Mouse (Mus musculus): ENCODE measurements around the gene Ehbp1. TPM values are rescaled to one million over a fixed set of nuclear protein-coding genes. Genes with fewer than 3 reads are reported as not detected.

Gene Ehbp1
- polyA plus RNA-seq, 1 experiment from 2014 or later: 30.4 TPM

DNA sequence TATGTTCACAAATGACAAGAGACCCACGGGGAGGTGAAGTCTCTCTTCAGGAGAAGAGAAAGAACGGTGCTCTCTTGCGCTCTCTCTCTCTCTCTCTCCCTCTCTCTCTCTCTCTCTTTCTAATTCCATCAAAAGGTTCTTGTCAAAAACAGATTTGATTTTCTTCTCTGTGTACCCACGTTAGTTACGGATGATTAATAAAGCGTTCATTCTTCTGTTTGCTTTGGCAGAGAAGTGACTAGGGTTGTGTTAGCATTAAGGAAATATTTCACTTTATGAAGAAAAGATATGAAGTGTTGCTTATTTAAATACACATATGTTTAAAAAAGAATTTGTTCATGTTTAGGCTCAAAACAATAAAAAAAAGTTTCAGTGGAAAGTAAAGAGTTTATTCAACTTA lies 143.7 kb downstream of the Ehbp1 start:
- H3K27ac ChIP-seq (replicated peaks; ENCODE audit: low read depth, low read length): no peak overlapping the region
- ATAC-seq (ENCODE audit: low FRiP score, low TSS enrichment): no peak
- no peak overlapping the region for H3K4me3 ChIP-seq (replicated peaks; ENCODE audit: low read depth, low read length)
- H3K4me1 ChIP-seq (ENCODE audit: control insufficient read depth, insufficient read depth, low read length): 0 out of 2 replicates have a peak, but pooled peaks cover 7% of the 10 kb centered on the region
- no peak overlapping the region for H3K9ac ChIP-seq (replicated peaks; ENCODE audit: low read length)
- DNase-seq: no peak
- H3K27me3 ChIP-seq (ENCODE audit: control insufficient read depth, insufficient read depth, low read length): no peaks in the 10 kb centered on the region
- H3K9me3 ChIP-seq (ENCODE audit: control insufficient read depth, low read length): no peaks in the 10 kb centered on the region
- 10% methylated on average over 6 of the region's 6 CpGs for WGBS
- no peaks in the 10 kb centered on the region for H3K36me3 ChIP-seq (ENCODE audit: control insufficient read depth, insufficient read depth, low read length)
- H3K4me2 ChIP-seq (ENCODE audit: low read length): no peak overlapping the region

- no peaks in the 10 kb centered on the region for H3K9me3 ChIP-seq (ENCODE audit: control insufficient read depth, low read length)
- 0 out of 2 replicates have a peak, but pooled peaks cover 7% of the 10 kb centered on the region for H3K4me1 ChIP-seq (ENCODE audit: control insufficient read depth, insufficient read depth, low read length)
- no peak overlapping the region for H3K9ac ChIP-seq (replicated peaks; ENCODE audit: low read length)
- ATAC-seq (ENCODE audit: low FRiP score, low TSS enrichment) (no peak), DNase-seq (no peak)
- no peak overlapping the region for H3K4me2 ChIP-seq (ENCODE audit: low read length)
- no peaks in the 10 kb centered on the region for H3K27me3 ChIP-seq (ENCODE audit: control insufficient read depth, insufficient read depth, low read length)
- H3K4me3 ChIP-seq (replicated peaks; ENCODE audit: low read depth, low read length): no peak overlapping the region
- WGBS: 59% methylated on average over 6 of the region's 6 CpGs
- no peak overlapping the region for H3K27ac ChIP-seq (replicated peaks; ENCODE audit: low read depth, low read length)
- no peaks in the 10 kb centered on the region for H3K36me3 ChIP-seq (ENCODE audit: control insufficient read depth, insufficient read depth, low read length)
Measured at GRCm38 (mm10) chr11:22197935-22198334, 144.2 kb downstream of the Ehbp1 start.

DNA sequence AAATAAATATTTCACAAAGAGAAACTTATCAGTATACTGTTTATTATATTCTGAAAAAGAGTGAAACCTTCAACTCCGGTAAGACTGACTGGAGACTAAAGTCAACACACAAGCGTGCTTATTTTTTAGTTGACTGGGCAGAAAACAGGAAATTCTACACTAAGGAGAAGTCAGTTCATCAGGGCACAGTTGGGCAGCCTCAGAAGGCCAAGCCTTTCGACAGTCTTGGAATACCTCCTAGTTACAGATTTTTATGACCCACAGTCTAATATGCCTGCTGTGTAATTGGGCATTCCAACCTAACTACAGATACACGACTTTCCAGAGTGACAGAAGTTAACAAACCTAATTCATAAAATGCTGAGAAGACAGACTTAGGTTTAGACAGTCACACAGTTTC lies 145.3 kb downstream of the Ehbp1 start:
- WGBS: 87% methylated on average over 4 of the region's 4 CpGs
- H3K9me3 ChIP-seq (ENCODE audit: control insufficient read depth, low read length): no peaks in the 10 kb centered on the region
- H3K4me1 ChIP-seq (ENCODE audit: control insufficient read depth, insufficient read depth, low read length): 0 out of 2 replicates have a peak, but pooled peaks cover 7% of the 10 kb centered on the region
- no peak overlapping the region for H3K4me3 ChIP-seq (replicated peaks; ENCODE audit: low read depth, low read length)
- no peak overlapping the region for H3K27ac ChIP-seq (replicated peaks; ENCODE audit: low read depth, low read length)
- no peaks in the 10 kb centered on the region for H3K27me3 ChIP-seq (ENCODE audit: control insufficient read depth, insufficient read depth, low read length)
- no peaks in the 10 kb centered on the region for H3K36me3 ChIP-seq (ENCODE audit: control insufficient read depth, insufficient read depth, low read length)
- ATAC-seq (ENCODE audit: low FRiP score, low TSS enrichment): no peak
- no peak overlapping the region for H3K4me2 ChIP-seq (ENCODE audit: low read length)
- no peak for DNase-seq
- no peak overlapping the region for H3K9ac ChIP-seq (replicated peaks; ENCODE audit: low read length)

DNA sequence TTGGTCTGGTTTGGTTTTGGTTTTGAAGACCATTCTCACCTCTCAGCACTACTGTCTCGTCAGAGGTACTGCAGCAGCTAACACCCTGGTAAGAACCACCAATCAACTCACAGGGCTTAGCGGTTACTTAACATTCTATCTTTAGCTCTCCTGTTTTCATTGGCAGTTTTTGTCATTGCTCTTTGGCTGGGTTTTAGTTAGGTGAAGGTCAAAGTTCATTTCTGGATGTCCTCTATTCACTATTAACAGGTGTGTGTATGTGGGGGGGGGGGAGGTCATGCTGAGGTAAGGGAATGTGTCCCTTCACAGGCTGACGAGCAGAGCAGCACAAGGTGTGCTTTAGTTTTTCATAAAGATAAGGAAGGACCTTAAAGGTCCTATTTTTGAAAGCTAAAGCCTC lies 147.5 kb downstream of the Ehbp1 start:
- Histone ChIP-seq H3K4me2 (ENCODE audit: low read length) (no peak overlapping the region), H3K9me3 (ENCODE audit: control insufficient read depth, low read length) (no peaks in the 10 kb centered on the region), H3K9ac (replicated peaks; ENCODE audit: low read length) (no peak overlapping the region), H3K36me3 (ENCODE audit: control insufficient read depth, insufficient read depth, low read length) (no peaks in the 10 kb centered on the region), H3K4me1 (ENCODE audit: control insufficient read depth, insufficient read depth, low read length) (0 out of 2 replicates have a peak, but pooled peaks cover 7% of the 10 kb centered on the region), H3K27ac (replicated peaks; ENCODE audit: low read depth, low read length) (no peak overlapping the region), H3K27me3 (ENCODE audit: control insufficient read depth, insufficient read depth, low read length) (no peaks in the 10 kb centered on the region), H3K4me3 (replicated peaks; ENCODE audit: low read depth, low read length) (no peak overlapping the region)
- ATAC-seq (ENCODE audit: low FRiP score, low TSS enrichment): no peak
- 80% methylated on average over 3 of the region's 3 CpGs for WGBS
- DNase-seq: no peak

- H3K36me3 ChIP-seq (ENCODE audit: control insufficient read depth, insufficient read depth, low read length): no peaks in the 10 kb centered on the region
- ATAC-seq (ENCODE audit: low FRiP score, low TSS enrichment) (no peak), DNase-seq (no peak)
- no peaks in the 10 kb centered on the region for H3K4me1 ChIP-seq (ENCODE audit: control insufficient read depth, insufficient read depth, low read length)
- H3K4me2 ChIP-seq (ENCODE audit: low read length): no peak overlapping the region
- H3K27me3 ChIP-seq (ENCODE audit: control insufficient read depth, insufficient read depth, low read length): no peaks in the 10 kb centered on the region
- no peak overlapping the region for H3K9ac ChIP-seq (replicated peaks; ENCODE audit: low read length)
- no peaks in the 10 kb centered on the region for H3K9me3 ChIP-seq (ENCODE audit: control insufficient read depth, low read length)
- no peak overlapping the region for H3K27ac ChIP-seq (replicated peaks; ENCODE audit: low read depth, low read length)
- 83% methylated on average over 3 of the region's 3 CpGs for WGBS
- no peak overlapping the region for H3K4me3 ChIP-seq (replicated peaks; ENCODE audit: low read depth, low read length)
Measured at GRCm38 (mm10) chr11:22190576-22190975, 151.5 kb downstream of the Ehbp1 start.

- H3K36me3 ChIP-seq (ENCODE audit: control insufficient read depth, insufficient read depth, low read length): no peaks in the 10 kb centered on the region
- H3K4me3 ChIP-seq (replicated peaks; ENCODE audit: low read depth, low read length): no peak overlapping the region
Measured at GRCm38 (mm10) chr11:22189970-22190369, 152.1 kb downstream of the Ehbp1 start.

DNA sequence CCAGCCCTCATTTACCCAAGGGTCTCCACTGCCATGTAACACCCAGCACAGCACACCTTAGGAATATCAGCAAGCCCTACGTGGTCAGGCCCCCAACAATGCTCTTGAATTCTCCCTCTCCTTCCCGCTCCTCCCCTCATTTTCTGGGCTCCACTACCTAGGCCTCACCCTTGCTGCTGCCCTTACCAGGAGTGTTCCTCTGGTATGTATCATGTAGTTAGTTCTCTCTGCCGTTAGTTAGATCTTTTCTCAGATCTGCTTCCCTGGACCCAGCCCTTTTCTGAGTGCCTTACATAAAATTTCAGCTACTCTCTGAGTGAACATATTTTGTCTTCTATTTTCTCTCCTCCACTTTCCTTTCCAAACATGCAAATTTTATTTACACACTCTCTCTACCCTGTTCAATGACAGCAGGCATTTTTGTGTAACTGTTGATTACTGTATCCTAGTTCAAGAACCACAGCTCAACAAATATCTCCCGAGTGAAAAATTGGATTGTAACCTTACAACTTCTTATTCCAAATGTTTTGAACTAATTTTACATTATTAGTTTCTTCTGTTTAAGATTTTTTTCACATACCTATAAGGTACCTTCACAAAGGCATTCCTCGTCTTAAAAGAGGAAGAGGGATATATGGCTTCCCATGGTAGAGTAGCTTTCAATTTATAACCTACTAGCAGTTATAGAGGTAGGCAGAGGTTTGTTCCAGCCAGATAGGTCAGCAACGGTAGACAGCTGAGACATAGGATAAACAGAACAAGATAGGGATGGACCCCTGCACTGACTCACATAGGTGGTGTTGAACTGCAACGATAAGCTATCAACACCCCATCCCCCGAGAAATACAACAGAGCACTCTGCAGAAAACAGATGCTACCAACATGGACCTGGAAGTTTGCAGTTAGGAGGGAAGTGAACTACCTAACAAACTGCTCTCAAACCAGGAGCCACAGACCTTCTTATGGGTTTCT lies 160.3 kb downstream of the Ehbp1 start:
- ATAC-seq (ENCODE audit: low FRiP score, low TSS enrichment) (no peak), DNase-seq (no peak)
- Histone ChIP-seq H3K4me3 (replicated peaks; ENCODE audit: low read depth, low read length) (no peak overlapping the region), H3K27me3 (ENCODE audit: control insufficient read depth, insufficient read depth, low read length) (no peaks in the 10 kb centered on the region), H3K4me1 (ENCODE audit: control insufficient read depth, insufficient read depth, low read length) (no peaks in the 10 kb centered on the region), H3K27ac (replicated peaks; ENCODE audit: low read depth, low read length) (no peak overlapping the region), H3K9me3 (ENCODE audit: control insufficient read depth, low read length) (no peaks in the 10 kb centered on the region), H3K4me2 (ENCODE audit: low read length) (no peak overlapping the region), H3K36me3 (ENCODE audit: control insufficient read depth, insufficient read depth, low read length) (no peaks in the 10 kb centered on the region), H3K9ac (replicated peaks; ENCODE audit: low read length) (no peak overlapping the region)
- WGBS: 93% methylated on average over 8 of the region's 8 CpGs

More at GRCm38 (mm10) chr11:22189970-22190369, 152.1 kb downstream of the Ehbp1 start:
- H3K9me3 ChIP-seq (ENCODE audit: control insufficient read depth, low read length): no peaks in the 10 kb centered on the region
- no peaks in the 10 kb centered on the region for H3K27me3 ChIP-seq (ENCODE audit: control insufficient read depth, insufficient read depth, low read length)
- H3K4me1 ChIP-seq (ENCODE audit: control insufficient read depth, insufficient read depth, low read length): no peaks in the 10 kb centered on the region
- H3K4me2 ChIP-seq (ENCODE audit: low read length): no peak overlapping the region
- ATAC-seq (ENCODE audit: low FRiP score, low TSS enrichment) (no peak), DNase-seq (no peak)
- 91% methylated on average over 3 of the region's 3 CpGs for WGBS
- no peak overlapping the region for H3K27ac ChIP-seq (replicated peaks; ENCODE audit: low read depth, low read length)
- no peak overlapping the region for H3K9ac ChIP-seq (replicated peaks; ENCODE audit: low read length)

DNA sequence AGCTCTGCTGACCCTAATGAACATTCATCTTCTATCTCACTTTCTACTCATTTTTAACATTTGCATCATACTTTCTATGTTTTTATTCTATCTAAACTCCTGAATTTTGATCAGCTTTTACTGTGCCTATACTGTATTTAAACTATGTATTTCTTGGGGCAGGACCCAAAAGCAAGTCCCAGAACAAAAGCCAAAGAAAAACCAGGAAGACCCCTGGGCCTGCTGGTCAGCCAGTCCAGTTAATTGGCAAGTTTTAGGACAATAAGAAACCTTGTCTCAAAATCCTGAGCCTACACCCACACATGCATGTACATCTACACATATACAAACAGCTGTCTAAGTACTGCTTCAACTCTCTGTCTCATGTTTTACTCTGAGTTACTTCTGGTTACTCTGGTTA lies 161.9 kb downstream of the Ehbp1 start:
- no peak overlapping the region for H3K9ac ChIP-seq (replicated peaks; ENCODE audit: low read length)
- H3K27me3 ChIP-seq (ENCODE audit: control insufficient read depth, insufficient read depth, low read length): no peaks in the 10 kb centered on the region
- H3K9me3 ChIP-seq (ENCODE audit: control insufficient read depth, low read length): no peaks in the 10 kb centered on the region
- no peak for ATAC-seq (ENCODE audit: low FRiP score, low TSS enrichment)
- no peaks in the 10 kb centered on the region for H3K36me3 ChIP-seq (ENCODE audit: control insufficient read depth, insufficient read depth, low read length)
- H3K4me2 ChIP-seq (ENCODE audit: low read length): no peak overlapping the region
- no peak overlapping the region for H3K4me3 ChIP-seq (replicated peaks; ENCODE audit: low read depth, low read length)
- no peak for DNase-seq
- H3K27ac ChIP-seq (replicated peaks; ENCODE audit: low read depth, low read length): no peak overlapping the region
- no peaks in the 10 kb centered on the region for H3K4me1 ChIP-seq (ENCODE audit: control insufficient read depth, insufficient read depth, low read length)

DNA sequence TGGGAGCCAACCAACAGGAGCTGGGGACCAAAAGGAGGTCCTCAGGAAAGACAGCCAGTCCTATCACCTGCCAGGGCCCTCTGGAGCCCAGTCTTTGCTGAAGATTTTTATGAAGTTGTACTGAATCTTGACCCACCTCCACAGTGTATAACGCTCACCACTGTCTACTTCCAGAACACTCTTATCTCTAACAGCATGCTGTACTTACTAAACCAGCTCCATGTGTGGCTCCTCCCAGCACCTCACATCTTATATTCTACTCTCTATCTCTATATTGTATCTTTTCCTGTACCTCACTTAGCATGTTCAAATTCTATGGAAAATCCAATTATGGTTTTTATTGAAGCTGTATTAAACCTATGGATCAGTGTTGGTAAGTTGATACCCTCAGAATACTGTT lies 163.5 kb downstream of the Ehbp1 start:
- Histone ChIP-seq H3K27me3 (ENCODE audit: control insufficient read depth, insufficient read depth, low read length) (no peaks in the 10 kb centered on the region), H3K9me3 (ENCODE audit: control insufficient read depth, low read length) (no peaks in the 10 kb centered on the region), H3K4me2 (ENCODE audit: low read length) (no peak overlapping the region), H3K9ac (replicated peaks; ENCODE audit: low read length) (no peak overlapping the region), H3K36me3 (ENCODE audit: control insufficient read depth, insufficient read depth, low read length) (no peaks in the 10 kb centered on the region), H3K4me1 (ENCODE audit: control insufficient read depth, insufficient read depth, low read length) (no peaks in the 10 kb centered on the region), H3K27ac (replicated peaks; ENCODE audit: low read depth, low read length) (no peak overlapping the region), H3K4me3 (replicated peaks; ENCODE audit: low read depth, low read length) (no peak overlapping the region)
- ATAC-seq (ENCODE audit: low FRiP score, low TSS enrichment) (no peak), DNase-seq (no peak)
- 93% methylated on average over 1 of the region's 1 CpGs for WGBS

All from midbrain, embryonic 14.5 days (tissue).